Mouse (Mus musculus): ENCODE data around the gene Tmem40. TPM values are rescaled to one million over a fixed set of nuclear protein-coding genes. Genes with fewer than 3 reads are reported as not detected.

Gene Tmem40
- polyA plus RNA-seq, 1 experiment from 2014 or later = 90.6 TPM

DNA sequence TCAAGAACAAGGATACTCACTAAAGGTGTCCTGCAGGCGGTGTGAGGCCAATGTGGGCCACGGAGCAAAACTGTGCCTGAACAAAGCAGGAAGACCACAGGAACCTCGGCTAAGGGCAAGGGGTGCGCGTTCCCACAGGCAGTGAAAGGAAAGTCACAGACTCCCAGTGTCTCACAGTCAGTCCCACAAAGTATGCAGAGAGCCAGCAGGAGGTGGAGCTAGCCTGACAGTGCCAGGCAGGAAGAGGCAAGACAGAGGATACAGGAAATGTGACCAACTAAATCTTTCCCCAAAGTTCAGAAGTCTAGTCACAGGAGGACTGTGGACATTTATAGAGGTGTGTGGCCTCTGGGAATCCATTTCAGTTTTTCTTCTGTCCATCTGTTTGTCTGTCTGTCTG lies 59.3 kb downstream of the Tmem40 start:
- Histone ChIP-seq H3K9me3 (ENCODE audit: control insufficient read depth, low read length) (no peaks in the 10 kb centered on the region), H3K4me2 (replicated peaks; ENCODE audit: low read depth) (no peak overlapping the region), H3K4me1 (replicated peaks; ENCODE audit: control insufficient read depth, insufficient read depth) (no peaks in the 10 kb centered on the region), H3K9ac (ENCODE audit: low read length) (no peak overlapping the region), H3K27me3 (ENCODE audit: control insufficient read depth, insufficient read depth, low read length) (no peaks in the 10 kb centered on the region), H3K27ac (replicated peaks) (no peak overlapping the region), H3K4me3 (ENCODE audit: low read depth, low read length) (no peak overlapping the region), H3K36me3 (ENCODE audit: control insufficient read depth, insufficient read depth, low read length) (no peaks in the 10 kb centered on the region)
- ATAC-seq (ENCODE audit: low FRiP score, low TSS enrichment) = no peak
- no peak for DNase-seq (ENCODE audit: low spot score)
- TF ChIP-seq CTCF (IDR thresholded peaks at IDR 0.05; ENCODE audit: low read depth) = no peak
- no peak for TF ChIP-seq EP300 (optimal IDR thresholded peaks at IDR 0.05)
- 76% methylated on average over 5 of the region's 5 CpGs for WGBS

GRCm38 (mm10) chr6:115701302-115701701 lies 60.9 kb downstream of the Tmem40 start:
- 50% methylated on average over 11 of the region's 11 CpGs for WGBS
- no peaks in the 10 kb centered on the region for H3K4me1 ChIP-seq (replicated peaks; ENCODE audit: control insufficient read depth, insufficient read depth)
- H3K27me3 ChIP-seq (ENCODE audit: control insufficient read depth, insufficient read depth, low read length) = no peaks in the 10 kb centered on the region
- no peak overlapping the region for H3K4me2 ChIP-seq (replicated peaks; ENCODE audit: low read depth)
- H3K4me3 ChIP-seq (ENCODE audit: low read depth, low read length) = no peak overlapping the region
- DNase-seq (ENCODE audit: low spot score) (peak; percentile 38), ATAC-seq (ENCODE audit: low FRiP score, low TSS enrichment) (no peak)
- H3K27ac ChIP-seq (replicated peaks) = no peak overlapping the region
- no peaks in the 10 kb centered on the region for H3K9me3 ChIP-seq (ENCODE audit: control insufficient read depth, low read length)
- no peak for TF ChIP-seq EP300 (optimal IDR thresholded peaks at IDR 0.05)
- peak; percentile 60 for TF ChIP-seq CTCF (IDR thresholded peaks at IDR 0.05; ENCODE audit: low read depth)
- H3K9ac ChIP-seq (ENCODE audit: low read length) = no peak overlapping the region
- H3K36me3 ChIP-seq (ENCODE audit: control insufficient read depth, insufficient read depth, low read length) = no peaks in the 10 kb centered on the region

DNA sequence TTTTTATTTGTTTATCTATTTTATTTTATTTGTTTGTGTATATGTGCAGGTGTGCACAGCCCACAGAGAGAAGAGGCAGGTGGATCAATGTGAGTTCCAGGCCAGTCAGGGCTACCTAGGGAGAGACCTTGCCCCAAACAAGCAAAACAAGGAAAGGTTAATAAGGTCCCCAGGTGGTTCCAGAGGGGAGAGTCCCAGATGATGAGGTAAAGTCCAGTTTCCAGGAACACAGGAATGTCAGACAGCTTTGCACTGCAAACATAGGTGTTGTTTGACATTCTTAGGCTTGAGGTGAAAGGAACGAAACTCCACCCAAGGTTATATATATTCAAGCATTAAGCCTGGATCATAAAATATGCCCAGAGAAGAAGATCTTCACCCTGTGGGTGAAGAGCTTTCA lies 61.4 kb downstream of the Tmem40 start:
- H3K27me3 ChIP-seq (ENCODE audit: control insufficient read depth, insufficient read depth, low read length) = no peaks in the 10 kb centered on the region
- no peaks in the 10 kb centered on the region for H3K36me3 ChIP-seq (ENCODE audit: control insufficient read depth, insufficient read depth, low read length)
- H3K27ac ChIP-seq (replicated peaks) = no peak overlapping the region
- ATAC-seq (ENCODE audit: low FRiP score, low TSS enrichment) = peak; percentile 69
- H3K4me2 ChIP-seq (replicated peaks; ENCODE audit: low read depth) = no peak overlapping the region
- 48% methylated on average over 1 of the region's 1 CpGs for WGBS
- H3K9me3 ChIP-seq (ENCODE audit: control insufficient read depth, low read length) = no peaks in the 10 kb centered on the region
- no peak for DNase-seq (ENCODE audit: low spot score)
- no peaks in the 10 kb centered on the region for H3K4me1 ChIP-seq (replicated peaks; ENCODE audit: control insufficient read depth, insufficient read depth)
- H3K4me3 ChIP-seq (ENCODE audit: low read depth, low read length) = no peak overlapping the region
- TF ChIP-seq CTCF (IDR thresholded peaks at IDR 0.05; ENCODE audit: low read depth) (no peak), EP300 (optimal IDR thresholded peaks at IDR 0.05) (no peak)
- H3K9ac ChIP-seq (ENCODE audit: low read length) = no peak overlapping the region

- DNase-seq (ENCODE audit: low spot score) (no peak), ATAC-seq (ENCODE audit: low FRiP score, low TSS enrichment) (no peak)
- no peak overlapping the region for H3K27ac ChIP-seq (replicated peaks)
- H3K4me1 ChIP-seq (replicated peaks; ENCODE audit: control insufficient read depth, insufficient read depth) = no peaks in the 10 kb centered on the region
- TF ChIP-seq CTCF (IDR thresholded peaks at IDR 0.05; ENCODE audit: low read depth) (peak; percentile 61), EP300 (optimal IDR thresholded peaks at IDR 0.05) (no peak)
- H3K4me2 ChIP-seq (replicated peaks; ENCODE audit: low read depth) = no peak overlapping the region
- H3K36me3 ChIP-seq (ENCODE audit: control insufficient read depth, insufficient read depth, low read length) = no peaks in the 10 kb centered on the region
- no peak overlapping the region for H3K9ac ChIP-seq (ENCODE audit: low read length)
- no peaks in the 10 kb centered on the region for H3K9me3 ChIP-seq (ENCODE audit: control insufficient read depth, low read length)
- H3K4me3 ChIP-seq (ENCODE audit: low read depth, low read length) = no peak overlapping the region
- 78% methylated on average over 4 of the region's 4 CpGs for WGBS
- no peaks in the 10 kb centered on the region for H3K27me3 ChIP-seq (ENCODE audit: control insufficient read depth, insufficient read depth, low read length)
These were observed 63.5 kb downstream of the Tmem40 start for GRCm38 (mm10) chr6:115698699-115699098.

GRCm38 (mm10) chr6:115697739-115698558 lies 64.3 kb downstream of the Tmem40 start:
- Histone ChIP-seq H3K9ac (ENCODE audit: low read length) (no peak overlapping the region), H3K27ac (replicated peaks) (peak overlapping the region; percentile 61), H3K9me3 (ENCODE audit: control insufficient read depth, low read length) (no peaks in the 10 kb centered on the region), H3K4me2 (replicated peaks; ENCODE audit: low read depth) (no peak overlapping the region), H3K36me3 (ENCODE audit: control insufficient read depth, insufficient read depth, low read length) (no peaks in the 10 kb centered on the region), H3K4me1 (replicated peaks; ENCODE audit: control insufficient read depth, insufficient read depth) (no peaks in the 10 kb centered on the region), H3K27me3 (ENCODE audit: control insufficient read depth, insufficient read depth, low read length) (no peaks in the 10 kb centered on the region), H3K4me3 (ENCODE audit: low read depth, low read length) (no peak overlapping the region)
- TF ChIP-seq CTCF (IDR thresholded peaks at IDR 0.05; ENCODE audit: low read depth) = no peak
- TF ChIP-seq EP300 (optimal IDR thresholded peaks at IDR 0.05) = no peak
- peak; percentile 40 for DNase-seq (ENCODE audit: low spot score)
- no peak for ATAC-seq (ENCODE audit: low FRiP score, low TSS enrichment)
- WGBS = 62% methylated on average over 17 of the region's 17 CpGs

- Histone ChIP-seq H3K36me3 (ENCODE audit: control insufficient read depth, insufficient read depth, low read length) (no peaks in the 10 kb centered on the region), H3K27me3 (ENCODE audit: control insufficient read depth, insufficient read depth, low read length) (no peaks in the 10 kb centered on the region), H3K4me2 (replicated peaks; ENCODE audit: low read depth) (no peak overlapping the region), H3K4me1 (replicated peaks; ENCODE audit: control insufficient read depth, insufficient read depth) (no peaks in the 10 kb centered on the region), H3K4me3 (ENCODE audit: low read depth, low read length) (no peak overlapping the region), H3K9me3 (ENCODE audit: control insufficient read depth, low read length) (no peaks in the 10 kb centered on the region), H3K27ac (replicated peaks) (no peak overlapping the region), H3K9ac (ENCODE audit: low read length) (no peak overlapping the region)
- WGBS = 84% methylated on average over 7 of the region's 7 CpGs
- no peak for DNase-seq (ENCODE audit: low spot score)
- no peak for ATAC-seq (ENCODE audit: low FRiP score, low TSS enrichment)
- no peak for TF ChIP-seq CTCF (IDR thresholded peaks at IDR 0.05; ENCODE audit: low read depth)
- no peak for TF ChIP-seq EP300 (optimal IDR thresholded peaks at IDR 0.05)
These were observed 65.4 kb downstream of the Tmem40 start for GRCm38 (mm10) chr6:115696707-115697215.

Measured in stomach, postnatal 0 days (tissue).